Mouse (Mus musculus) embryo, embryonic 10 days (tissue): ENCODE measurements around the gene Ddi2.
A peak's percentile ranks its signal among the peaks of the same experiment; 100 is the strongest.

Experiments used
- DNase-seq: peaks from one replicate; pipeline ENCODE4 v3.0.0-alpha.2; 2015; ENCODE audit warnings: low spot score

Gene Ddi2

DNA sequence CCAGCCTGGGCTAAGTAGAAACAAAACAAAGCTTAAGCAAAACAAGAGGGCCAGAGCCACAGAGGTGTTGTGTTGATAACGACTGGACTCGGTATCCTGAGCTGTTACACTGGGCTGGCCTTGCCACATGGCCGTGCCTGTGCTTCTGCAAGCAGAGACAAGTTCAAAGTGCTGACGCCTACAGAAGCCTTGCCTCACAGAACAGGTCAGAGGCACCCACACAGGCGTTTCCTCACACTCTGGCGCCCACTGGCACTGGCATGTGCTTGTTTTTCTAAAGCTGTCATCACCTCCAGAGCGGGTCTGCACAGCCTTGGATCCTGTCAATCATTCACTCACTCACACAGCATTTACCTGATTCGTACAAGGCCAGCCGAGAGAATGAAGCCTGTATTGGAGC is 18.6 kb upstream of the Ddi2 start:
- no peak for DNase-seq

DNA sequence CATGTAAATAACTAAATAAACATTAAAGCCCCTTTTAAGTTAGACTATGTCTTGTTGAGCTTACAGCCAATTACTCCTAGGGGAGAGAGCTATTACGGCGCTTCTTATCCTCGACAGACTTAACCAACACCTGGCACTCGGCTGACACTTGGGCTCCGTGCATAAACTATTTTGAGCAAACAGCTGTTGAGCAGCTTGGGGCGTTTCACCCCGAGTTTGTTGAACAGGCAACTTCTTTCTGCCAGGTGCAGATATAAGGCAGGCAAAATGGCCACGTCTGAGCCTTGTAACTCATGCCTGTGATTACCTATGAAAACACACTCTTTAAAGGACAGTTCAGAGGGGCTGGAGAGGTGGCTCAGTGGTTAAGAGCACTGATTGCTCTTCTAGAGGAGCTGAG is 14.8 kb upstream of the Ddi2 start:
- DNase-seq: no peak

DNA sequence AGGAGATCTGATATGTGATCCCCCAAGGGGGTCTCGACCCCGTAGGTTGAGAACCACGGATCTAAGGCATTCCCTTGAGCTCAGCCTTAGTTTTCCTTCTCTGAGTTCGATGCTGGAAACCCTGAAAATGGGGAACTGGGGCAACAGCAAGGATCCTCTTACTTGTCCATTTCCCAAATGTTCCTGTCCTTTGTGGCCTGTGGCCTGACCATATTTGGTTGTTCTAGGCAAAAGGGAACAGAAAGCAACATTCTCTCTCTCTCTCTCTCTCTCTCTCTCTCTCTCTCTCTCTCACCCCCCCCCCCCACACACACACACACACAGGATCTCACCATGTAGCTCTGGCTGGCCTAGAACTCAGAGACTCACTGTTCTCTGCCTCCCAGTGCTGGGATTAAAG is 13.6 kb upstream of the Ddi2 start:
- DNase-seq: no peak

DNA sequence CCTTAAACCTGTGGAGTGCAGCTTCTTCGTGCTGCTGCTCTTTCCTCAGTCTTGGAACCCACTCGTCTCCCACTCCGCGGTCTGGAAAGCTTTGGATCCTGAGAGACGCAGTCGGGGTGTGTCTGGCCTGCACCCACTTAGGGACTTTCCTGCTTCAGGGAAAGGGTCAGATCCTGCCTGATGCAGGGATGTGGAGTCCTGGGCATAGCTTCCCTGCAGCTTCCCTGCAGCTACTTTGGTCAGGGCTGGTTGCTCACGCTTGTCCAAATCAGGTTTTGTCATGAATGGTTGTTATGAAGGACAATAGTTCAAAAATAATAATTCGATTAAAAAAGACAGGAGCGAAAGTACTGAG is 12.0 kb upstream of the Ddi2 start:
- no peak for DNase-seq

DNA sequence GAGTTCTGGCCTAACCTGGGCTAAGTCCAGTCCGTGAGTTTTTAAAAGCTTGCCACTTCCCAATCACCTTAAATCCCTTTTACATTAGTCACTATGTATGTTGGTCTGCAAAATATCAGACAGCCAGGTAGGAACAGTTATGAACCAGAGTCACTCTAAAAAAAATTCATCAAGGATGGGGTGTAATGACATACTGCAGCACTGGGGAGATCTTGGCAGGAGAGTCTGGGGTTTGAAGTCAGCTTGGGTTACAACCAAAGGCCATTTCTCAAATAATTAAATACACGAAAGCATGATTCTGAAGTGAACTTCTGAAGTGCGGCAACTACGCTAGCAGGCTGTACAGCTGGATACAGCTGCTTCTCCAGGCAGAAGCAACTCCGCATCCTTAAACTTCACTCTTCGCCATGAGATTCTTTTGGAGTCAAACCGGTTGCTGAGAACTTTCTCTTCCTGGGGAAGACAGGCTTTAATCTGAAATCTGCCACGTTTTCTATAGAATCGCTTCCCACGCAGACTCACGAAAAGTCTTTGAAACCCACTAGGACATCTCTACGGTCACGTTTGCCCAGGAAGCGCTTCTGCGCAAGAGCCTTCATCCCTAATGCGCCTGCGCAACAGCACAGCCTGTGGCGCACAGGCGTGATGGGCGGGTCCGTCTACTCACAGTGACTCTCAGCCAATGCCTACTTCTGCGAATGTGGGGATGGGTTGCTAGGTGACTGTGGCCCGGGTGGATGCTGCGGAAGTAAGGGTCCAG is 11.4 kb upstream of the Ddi2 start:
- peak; percentile 99 for DNase-seq

DNA sequence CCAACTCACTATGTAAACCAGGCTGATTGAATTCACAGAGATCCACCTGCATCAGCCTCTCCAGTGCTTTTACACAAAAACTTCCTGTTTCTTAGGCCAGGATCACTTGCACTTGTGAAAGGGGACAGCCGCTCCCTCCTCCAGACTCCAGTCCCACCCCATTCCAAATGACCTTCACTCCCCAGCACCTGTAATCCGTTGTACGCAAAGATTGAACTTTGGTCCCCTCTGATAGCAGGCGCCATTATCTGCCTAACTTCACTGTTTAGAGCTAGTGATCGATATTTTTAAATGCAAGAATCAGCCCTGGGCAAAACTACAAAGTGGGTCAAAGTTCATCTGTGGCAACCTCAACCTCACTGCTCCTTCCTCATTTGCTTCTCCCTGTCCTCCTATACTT is 8.5 kb upstream of the Ddi2 start:
- DNase-seq: no peak

DNA sequence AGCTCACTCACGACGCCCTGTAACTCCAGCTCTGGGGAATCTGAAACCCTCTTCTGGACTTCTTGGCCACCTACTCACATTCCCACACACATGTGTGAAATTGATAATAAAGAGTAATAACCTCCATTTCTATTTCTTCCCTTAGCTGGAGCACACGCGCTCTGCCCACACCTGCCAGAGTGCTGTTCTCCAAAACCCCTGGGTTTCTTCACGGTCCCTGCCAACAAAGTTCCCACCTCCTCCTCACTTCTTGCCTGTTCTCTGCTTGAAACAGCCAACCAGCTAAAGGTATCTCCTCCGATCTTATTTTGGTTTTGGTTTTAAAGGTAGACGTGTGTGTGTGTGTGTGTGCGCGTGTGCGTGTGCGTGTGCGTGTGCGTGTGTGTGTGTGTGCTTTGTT is 7.2 kb upstream of the Ddi2 start:
- no peak for DNase-seq

DNA sequence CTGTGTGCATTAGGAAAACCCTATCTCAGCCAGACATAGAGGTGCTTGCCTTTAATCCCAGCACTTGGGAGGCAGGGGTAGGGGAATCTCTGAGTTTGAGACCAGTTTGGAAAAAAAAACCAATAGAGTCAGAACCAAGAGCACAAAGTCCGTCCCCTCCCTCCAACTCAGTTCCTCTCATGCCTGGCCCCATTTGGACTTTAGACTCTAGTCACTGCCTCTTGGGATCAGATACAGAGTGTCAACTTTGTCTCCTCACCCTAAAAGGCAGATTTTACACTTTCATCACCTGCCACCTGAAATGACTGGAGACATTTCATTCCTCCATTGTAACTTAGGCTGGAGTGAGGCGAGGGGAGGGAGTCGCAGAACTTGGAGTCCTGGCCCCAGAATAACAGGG is 6.0 kb upstream of the Ddi2 start:
- DNase-seq: no peak

DNA sequence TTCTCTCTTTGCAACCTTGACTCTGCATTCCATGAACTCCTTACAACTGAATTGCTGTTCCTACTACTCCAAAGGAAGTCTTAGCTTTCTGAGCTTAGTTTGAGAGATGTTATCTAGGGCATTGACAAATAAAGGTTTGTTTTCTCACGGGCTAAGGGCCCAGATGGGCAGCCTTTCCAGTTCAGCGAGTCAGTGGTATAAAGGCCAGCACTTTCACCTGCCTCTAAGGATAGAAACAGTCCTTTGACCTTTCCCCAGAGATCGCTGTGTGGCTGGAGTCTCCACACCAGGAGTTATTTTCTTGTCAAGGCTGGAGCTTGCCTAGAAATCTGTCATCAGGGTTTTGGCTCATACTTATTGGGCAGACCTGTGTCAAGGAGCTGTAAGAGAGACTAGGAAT is 2.5 kb upstream of the Ddi2 start:
- no peak for DNase-seq

DNA sequence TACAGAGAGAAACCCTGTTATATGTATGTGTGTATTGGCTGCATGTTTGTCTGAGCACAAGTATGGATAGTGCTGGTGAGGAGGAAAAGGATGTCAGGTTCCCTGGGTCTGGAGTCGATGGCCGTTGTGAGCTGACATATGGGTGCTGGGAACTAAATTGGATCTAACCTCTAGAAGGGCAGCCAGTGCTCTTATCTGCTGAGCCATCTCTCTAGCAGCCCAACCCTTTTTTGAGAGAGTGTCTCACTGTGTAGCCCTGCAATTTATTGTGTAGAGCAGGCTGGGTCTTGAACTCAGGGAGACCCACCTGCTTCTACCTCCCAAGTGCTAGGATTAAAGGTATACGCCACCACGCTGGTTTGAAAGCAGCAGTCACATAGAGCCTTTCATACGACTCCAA is 2.1 kb upstream of the Ddi2 start:
- DNase-seq: no peak

DNA sequence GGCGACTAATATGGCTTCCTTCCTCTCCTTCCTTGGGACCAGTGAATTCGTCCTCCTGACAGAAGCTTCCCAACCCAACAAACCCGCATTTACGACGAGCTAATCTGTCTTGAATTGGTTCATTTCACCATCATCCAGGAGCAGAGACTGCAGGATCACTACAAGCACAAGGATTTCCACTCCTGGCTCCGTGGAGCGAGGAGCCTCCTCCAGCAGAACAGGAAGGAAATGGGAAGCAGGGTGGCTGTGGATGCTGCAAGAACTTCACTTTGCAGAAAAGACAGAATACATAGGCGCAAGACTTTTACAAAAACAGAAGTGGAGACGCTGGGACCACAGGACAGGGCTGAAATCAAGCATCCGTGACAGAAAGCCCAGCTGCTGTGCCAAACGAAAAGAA is 1.4 kb upstream of the Ddi2 start:
- no peak for DNase-seq

DNA sequence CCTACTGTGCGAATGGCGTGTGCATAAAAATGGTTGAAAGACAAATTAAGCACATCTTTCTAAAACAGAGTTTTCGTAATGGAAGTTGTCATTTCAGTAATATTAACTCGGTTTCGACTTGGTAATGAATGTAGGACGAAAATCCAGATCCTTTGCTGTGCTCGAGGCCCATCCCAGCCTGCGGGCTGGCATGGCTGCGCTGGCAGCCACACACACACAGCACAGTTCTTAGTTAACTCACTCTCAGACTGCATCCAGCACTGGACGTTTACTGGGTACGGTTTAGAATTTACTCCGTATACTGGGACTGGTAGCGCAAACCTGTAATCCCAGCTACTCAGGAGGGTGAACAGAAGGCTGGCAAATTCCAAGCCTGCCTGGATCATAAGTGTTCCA is 452 bp upstream of the Ddi2 start:
- no peak for DNase-seq

DNA sequence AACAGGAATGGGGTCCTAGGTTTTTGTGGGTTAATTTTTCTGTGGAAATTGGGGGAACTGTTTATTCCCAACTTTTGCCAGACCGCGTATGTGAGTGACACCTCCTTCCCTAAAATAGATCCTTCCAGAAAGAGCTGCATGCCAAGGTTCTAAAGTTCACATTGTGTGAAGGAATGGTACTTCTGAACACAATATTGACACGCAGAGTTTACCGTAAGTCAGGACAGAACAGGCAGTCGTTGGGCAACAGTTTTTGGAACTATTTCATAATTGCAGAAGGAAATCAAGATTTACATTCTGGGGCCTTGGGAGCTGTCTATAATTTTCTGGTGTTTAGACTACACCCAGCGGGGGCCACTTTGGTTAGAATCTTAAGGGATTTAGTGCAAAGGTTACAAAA is 1.3 kb downstream of the Ddi2 start:
- DNase-seq: no peak

DNA sequence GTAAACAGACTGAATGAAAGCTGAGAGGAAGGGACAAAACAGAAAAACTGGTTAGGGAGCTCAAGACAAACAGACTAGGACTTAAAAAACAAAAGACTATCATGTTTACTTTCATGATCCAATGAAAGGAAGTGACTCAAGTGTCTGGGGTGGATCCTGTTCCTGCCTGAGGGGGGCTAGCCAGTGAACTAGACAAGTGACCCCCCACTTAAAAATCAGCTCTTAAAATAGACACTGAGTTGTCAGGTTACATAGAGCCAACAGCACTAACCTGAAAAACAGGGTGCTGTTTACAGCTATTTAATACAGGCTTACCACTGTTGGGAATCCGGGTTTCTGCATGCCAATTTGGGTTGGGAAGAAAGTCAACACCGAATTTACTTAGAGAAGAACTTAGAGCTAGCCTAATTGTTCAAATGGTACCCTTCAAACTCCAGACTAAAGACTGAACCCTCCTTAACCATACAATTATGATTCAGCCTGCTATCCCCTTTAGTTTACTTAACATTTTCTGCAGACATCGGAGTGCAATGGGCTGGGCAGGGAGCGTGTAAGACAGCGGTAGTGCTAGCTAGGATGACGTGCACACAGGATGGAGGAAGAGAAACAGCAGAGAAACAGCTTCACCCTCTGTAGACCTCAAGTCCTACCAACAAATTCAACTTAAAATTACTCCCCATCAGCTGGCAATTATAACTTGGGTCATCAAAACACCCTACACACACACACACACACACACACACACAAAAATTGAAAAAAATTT is 2.3 kb downstream of the Ddi2 start:
- no peak for DNase-seq

DNA sequence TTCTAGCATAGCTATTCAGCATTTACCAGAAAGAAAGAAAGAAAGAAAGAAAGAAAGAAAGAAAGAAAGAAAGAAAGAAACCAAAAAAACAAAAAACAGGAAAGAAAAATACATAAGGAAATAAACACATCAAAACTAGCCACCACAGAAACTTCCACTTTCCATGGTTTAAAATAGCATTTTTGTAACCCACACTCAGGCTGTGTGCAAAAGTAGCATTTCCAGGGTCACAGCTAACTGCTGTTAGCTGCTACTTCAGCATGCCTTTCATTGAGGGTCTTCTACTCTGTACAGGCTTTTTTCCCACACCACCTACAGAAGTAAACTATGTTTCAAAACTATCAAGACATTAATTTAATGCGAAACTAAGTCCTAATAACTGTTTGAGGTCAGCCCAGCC is 3.9 kb downstream of the Ddi2 start:
- no peak for DNase-seq

DNA sequence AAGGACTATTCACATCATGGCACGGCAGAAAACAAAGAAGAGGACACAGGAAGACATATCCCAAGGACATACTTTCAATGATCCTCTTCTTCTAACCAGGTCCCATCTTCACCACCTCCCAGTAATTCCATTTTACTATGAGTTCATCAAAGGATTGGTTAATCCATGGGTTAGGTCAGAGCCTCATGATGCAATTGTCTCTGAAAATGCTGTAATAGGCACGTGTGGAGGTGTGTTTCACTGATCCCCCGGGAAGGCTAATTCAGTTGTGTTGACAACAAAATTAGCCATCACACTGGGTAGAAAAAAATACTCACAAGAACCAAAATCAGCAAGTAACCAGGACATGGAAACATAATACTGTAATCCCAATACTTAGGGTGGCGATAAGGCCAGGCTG is 5.6 kb downstream of the Ddi2 start:
- DNase-seq: no peak

DNA sequence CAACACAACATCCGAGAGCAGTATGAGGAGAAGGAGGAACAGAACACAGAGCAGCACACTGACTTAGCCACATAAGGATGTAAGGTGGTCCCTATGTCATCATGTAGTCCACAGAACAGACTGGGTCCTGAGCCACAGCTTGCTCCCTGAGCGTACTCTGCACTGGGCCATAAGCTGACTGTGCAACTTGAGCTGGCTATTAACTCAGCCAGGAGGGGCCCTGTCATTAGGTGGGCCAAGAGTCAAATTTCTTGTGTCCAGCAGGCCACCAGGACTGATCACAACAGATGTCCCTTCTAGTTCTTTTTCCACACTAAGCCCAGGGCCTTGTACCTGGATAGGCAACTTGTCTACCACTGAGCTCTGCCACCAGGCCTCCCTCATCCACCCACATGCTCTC is 8.2 kb downstream of the Ddi2 start:
- peak; percentile 65 for DNase-seq

DNA sequence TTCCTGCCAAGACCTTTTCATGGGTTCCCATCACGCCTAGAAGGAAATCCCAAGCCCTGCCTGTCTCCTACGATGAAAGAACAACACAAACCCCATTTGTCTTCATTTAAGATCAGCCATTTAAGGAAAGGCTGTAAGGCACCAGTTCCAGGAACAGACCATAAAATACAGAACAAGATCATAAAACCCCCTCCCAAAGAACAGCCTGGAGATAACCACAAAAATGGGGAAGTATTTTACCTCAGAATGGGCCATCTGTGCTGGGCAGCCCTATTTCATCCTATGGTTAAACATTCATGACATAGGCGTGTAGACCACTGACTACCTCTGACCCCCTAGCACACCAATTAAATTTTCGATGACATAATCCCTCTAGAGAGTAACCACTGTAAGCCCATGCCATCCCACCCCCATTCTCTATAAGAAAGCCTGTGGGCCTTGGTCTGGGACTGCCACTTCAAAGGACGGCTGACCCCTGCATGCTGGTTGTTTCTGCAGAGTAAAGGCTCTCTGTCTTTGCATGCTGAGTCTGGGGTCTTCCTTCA is 9.5 kb downstream of the Ddi2 start:
- DNase-seq: no peak

DNA sequence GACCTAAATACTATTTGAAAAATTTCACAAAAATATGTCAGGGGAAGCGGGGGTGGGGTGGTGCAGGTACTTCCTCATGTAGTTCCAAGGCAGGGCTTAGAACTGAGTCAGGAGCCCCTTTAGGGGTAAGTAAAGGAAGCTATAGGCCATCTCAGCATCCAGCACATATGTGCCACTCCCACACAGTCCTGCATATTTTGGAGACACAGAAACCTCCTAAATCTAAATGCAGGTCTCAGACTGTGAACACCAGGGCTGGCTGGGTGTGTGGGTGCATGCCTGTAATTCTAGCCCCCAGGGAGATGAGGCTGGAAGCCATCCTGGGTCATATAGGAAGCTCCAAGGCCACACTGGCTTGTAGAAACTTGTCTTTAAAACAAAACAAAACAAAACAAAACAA is 12.0 kb downstream of the Ddi2 start:
- no peak for DNase-seq

DNA sequence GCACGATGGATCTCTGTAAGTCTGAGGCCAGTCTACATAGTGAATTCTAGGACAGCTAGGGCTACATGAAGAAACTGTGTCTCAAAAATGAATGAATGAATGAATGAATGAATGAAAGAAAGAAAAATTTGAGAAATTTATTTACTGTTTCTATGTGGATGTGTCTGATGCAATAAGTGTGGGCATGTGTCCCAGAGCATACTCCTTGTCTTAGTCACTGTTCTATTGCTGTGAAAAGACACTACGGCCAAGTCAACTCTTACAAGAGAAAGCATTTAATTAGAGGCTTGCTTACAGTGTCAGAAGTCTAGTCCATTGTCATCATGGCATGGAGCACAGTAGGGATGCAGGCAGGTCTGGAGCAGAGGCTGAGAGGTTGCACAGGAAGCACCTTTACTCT is 14.2 kb downstream of the Ddi2 start:
- no peak for DNase-seq

DNA sequence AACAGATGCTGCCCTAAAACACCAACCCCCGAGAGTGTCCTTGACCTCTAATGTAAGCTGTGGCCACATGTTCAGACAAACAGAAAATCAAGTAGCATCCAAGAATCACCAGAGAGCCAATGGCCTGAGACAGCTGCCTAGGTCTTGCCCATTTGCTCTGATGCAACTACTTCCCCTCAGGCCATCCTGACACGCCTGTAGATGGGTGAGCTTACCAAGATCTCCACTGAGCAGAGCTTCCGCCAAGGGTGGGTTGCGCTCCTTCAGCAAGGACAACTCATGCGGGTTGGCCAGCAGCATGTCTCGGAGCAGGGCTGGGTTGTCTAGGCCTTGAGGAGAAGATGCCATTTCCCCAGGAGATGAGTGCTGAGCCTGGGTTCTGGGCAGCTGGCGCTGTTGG is 15.2 kb downstream of the Ddi2 start:
- no peak for DNase-seq

DNA sequence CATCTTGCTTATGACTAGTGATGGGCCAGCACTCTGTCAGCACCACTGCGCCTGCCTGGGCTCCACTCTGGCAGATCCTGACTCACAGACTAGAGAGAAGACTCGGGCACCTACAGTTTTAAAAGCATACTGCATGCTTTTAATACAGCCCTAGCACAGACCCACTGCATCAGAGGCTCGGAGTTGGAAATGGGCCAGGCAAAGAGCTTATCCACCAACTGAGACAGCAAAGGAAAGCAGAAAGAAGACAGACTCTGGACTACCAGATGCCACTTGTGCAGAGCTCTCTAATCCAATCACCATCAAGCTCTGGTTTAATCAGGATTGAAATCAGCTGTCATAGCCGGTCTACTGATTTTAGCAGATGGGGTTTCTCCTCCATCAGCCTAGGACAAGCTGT is 17.9 kb downstream of the Ddi2 start:
- DNase-seq: no peak

DNA sequence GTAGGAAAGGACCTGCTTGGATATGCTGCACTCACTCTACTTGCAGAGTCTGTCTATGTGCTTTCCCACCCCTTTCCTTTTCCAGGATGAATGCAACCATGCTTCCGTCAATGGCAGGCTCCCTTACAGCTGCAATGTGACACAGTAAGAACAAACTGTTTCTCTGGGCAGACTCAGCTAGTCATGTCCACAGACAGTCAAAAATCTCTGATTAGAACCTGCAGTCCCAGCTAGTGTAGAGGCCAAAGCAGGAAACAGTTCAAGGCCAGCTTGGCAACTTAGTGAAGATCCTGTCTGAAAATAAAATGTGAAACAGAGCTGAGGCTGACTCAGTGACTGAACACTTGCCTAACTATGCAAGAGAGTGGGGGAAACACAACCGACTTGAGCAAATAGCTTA is 18.6 kb downstream of the Ddi2 start:
- no peak for DNase-seq

DNA sequence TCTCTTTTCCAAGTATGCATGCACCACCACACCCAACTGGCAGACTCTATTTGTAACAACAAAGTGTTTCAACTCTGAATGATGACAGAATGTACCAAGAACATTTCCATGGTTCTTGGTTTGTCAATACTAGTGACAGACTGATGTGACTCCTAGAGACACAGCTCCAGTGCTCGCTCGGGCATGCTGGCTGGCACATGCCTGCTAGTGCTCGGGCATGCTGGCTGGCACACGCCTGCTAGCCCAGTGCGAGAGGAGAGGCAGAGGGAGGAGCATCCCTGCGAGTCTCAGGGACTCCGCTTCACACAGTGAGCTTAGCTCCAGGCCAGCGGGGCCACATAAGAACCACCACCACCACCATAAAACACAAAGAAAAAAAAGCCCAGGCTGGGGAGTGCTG is 28.5 kb downstream of the Ddi2 start:
- DNase-seq: no peak
